Mouse (Mus musculus) lung, embryonic 15.5 days (tissue): Measurements from ENCODE around the gene Creb3l1. TPM values are rescaled to one million over a fixed set of nuclear protein-coding genes. Genes with fewer than 3 reads are reported as not detected.
A peak's percentile ranks its signal among the peaks of the same experiment; 100 is the strongest.

Source experiments
- ATAC-seq: fragments of 200-750 bp; cut with Nextera tagmentation; 2 replicates; pipeline ENCODE4 v1.8.0; 2017; ENCODE audit warnings: moderate number of reproducible peaks, borderline replicate concordance; ENCODE audit not compliant: low FRiP score, low TSS enrichment; ENCODE audit errors: extremely low read depth
- H3K27ac ChIP-seq: fragments of 300-500 bp; sonication (generic); 2 replicates; pipeline ENCODE4 v1.5.1; 2015; ENCODE audit warnings: moderate library complexity, mild to moderate bottlenecking, inconsistent platforms
- H3K27me3 ChIP-seq: fragments of 300-500 bp; sonication (generic); 2 replicates; pipeline ENCODE4 v1.6.1; 2015; ENCODE audit warnings: inconsistent platforms
- H3K36me3 ChIP-seq: fragments of 300-500 bp; sonication (generic); 2 replicates; pipeline ENCODE4 v1.6.1; 2015; ENCODE audit warnings: inconsistent platforms
- H3K4me1 ChIP-seq: fragments of 300-500 bp; sonication (generic); 2 replicates; pipeline ENCODE4 v1.6.1; 2015; ENCODE audit warnings: inconsistent platforms
- H3K4me2 ChIP-seq: fragments of 300-500 bp; sonication (generic); 2 replicates; pipeline ENCODE4 v1.6.1; 2015; ENCODE audit warnings: inconsistent platforms, mild to moderate bottlenecking, moderate library complexity
- H3K4me3 ChIP-seq: fragments of 300-500 bp; sonication (generic); 2 replicates; pipeline ENCODE4 v1.5.1; 2015; ENCODE audit warnings: mild to moderate bottlenecking, inconsistent platforms
- H3K9ac ChIP-seq: fragments of 300-500 bp; sonication (generic); 2 replicates; pipeline ENCODE4 v1.6.1; 2015; ENCODE audit warnings: inconsistent platforms
- H3K9me3 ChIP-seq: fragments of 300-500 bp; sonication (generic); 2 replicates; pipeline ENCODE4 v1.6.1; 2016; ENCODE audit warnings: inconsistent platforms
- WGBS: fragments of 180-500 bp; shearing (Covaris S2); methylation state at CpG from one replicate; pipeline ENCODE4 v1.1.7; 2015; 5-methylcytosine and 5-hydroxymethylcytosine counted together
- polyA plus RNA-seq: library from polyadenylated mRNA; unstranded; fragments of >200 nt; fragmentation: Nextera tagmentation; extraction: Ambion mirVana; gene quantifications from 2 replicates; pipeline ENCODE4 v1.2.1, GENCODE M21; 2015

Creb3l1 gene
- polyA plus RNA-seq, 1 experiment from 2014 or later, result 11.5 TPM

DNA sequence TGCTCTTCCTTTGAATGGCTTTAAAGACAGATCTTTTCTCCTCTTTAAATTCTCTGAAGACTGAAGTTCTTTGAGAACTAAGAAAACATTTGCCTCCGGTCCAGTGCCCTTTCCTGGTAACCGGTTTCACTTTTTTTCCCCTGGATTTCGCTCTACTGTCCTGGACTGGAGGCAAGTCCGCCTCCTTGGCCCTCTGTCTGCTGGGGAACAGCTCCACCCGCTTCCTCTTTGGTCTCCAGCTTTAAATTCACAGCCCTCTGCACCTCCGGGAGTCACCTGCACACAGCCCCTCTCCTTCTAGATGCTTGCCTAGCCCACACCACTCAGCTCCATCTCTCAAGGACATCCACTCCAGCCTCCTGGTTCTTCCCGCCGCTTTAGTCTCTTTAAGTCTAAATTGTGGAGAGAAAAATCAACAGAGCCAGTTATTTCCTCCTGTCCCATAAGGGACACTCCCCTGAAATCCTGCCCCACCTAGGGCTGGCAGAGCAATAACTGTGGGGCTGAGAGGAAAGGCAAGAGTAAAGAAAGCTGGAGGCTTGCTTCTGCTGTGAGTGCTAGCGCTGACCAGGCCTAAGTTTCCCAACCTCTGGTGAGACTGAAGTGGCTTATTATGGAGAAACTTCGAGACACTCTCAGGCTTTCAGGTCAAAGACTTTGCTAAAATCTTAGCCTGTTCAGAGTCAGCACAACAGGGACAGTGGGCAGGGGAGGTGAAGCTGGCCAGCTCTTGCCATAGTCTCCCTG lies 5.3 kb upstream of the Creb3l1 start:
- H3K4me3 ChIP-seq, result no peak overlapping the region
- ATAC-seq, result no peak
- H3K36me3 ChIP-seq, result no peaks in the 10 kb centered on the region
- H3K4me1 ChIP-seq, result peaks cover 14% of the 10 kb centered on the region
- WGBS, result 53% methylated on average over 10 of the region's 10 CpGs
- H3K27ac ChIP-seq, result peak overlapping the region; percentile 46
- H3K9ac ChIP-seq, result no peak overlapping the region
- H3K4me2 ChIP-seq, result no peak overlapping the region
- H3K9me3 ChIP-seq, result no peaks in the 10 kb centered on the region
- H3K27me3 ChIP-seq, result no peaks in the 10 kb centered on the region

DNA sequence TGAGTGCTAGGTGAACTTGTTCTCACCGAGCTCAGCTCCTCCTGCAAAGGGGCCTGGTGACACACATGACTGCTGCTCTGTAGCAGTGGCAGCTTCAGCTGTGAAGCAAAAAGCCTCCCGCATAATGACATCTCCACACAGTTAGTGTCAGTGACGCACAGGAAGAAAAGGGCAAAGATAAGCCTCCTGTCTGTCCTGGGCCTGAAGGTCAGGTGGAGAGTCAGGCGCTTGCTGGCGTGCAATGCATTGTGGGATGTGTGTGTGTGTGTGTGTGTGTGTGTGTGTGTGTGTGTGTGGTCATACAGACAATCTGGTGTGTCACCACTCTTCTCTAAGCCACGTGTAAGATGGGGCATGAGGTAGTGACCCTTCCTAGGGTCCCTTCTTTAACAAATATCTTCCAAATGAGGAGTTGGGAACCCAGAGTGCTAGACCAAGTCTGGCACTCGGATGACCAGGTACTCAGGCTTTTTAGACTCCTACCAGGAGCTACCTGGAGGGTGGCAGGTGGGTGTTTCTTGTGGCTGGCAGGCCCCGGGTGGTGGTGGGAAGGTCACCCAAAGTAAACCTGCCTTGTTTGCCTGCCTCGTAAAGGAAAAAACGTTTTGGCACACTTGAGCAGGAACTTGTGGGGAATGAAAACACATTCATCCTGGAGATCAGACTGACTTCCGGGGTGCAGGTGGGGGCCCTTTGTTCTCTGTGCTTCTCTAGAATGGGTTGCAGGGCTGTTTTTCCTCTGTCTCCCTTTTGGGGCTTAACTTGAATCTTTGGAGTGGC lies 3.7 kb upstream of the Creb3l1 start:
- no peak overlapping the region for H3K27ac ChIP-seq

DNA sequence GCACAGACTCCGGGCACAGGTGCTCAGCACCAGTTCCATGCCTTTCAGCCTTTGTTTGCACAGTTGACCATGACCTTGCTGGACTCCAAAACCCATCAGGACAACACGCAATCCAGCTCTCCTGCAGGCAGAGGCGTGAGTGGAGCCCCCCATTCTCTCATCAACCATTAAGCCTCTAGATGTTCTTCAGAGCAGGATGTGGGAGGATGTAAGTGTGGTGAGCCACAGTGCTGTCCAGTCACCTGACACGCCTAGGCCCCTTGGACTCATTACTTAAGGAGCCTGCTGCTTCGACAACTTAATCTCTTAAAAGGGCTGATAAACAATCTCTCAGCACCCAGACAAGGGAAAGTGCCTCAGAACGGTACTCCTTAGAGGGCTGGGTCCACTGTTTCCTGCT lies 1.7 kb upstream of the Creb3l1 start:
- Histone ChIP-seq H3K9me3 (no peaks in the 10 kb centered on the region), H3K4me2 (no peak overlapping the region), H3K9ac (no peak overlapping the region), H3K4me3 (no peak overlapping the region), H3K4me1 (peaks cover 48% of the 10 kb centered on the region), H3K27me3 (no peaks in the 10 kb centered on the region), H3K27ac (no peak overlapping the region), H3K36me3 (no peaks in the 10 kb centered on the region)
- WGBS, result 54% methylated on average over 6 of the region's 6 CpGs
- ATAC-seq, result no peak

More for the DNA sequence above, 3.7 kb upstream of the Creb3l1 start:
- Histone ChIP-seq H3K4me2 (no peak overlapping the region), H3K27me3 (no peaks in the 10 kb centered on the region), H3K36me3 (no peaks in the 10 kb centered on the region), H3K4me3 (no peak overlapping the region), H3K4me1 (peaks cover 30% of the 10 kb centered on the region), H3K9me3 (no peaks in the 10 kb centered on the region), H3K9ac (no peak overlapping the region)
- ATAC-seq, result no peak
- WGBS, result 33% methylated on average over 11 of the region's 11 CpGs

DNA sequence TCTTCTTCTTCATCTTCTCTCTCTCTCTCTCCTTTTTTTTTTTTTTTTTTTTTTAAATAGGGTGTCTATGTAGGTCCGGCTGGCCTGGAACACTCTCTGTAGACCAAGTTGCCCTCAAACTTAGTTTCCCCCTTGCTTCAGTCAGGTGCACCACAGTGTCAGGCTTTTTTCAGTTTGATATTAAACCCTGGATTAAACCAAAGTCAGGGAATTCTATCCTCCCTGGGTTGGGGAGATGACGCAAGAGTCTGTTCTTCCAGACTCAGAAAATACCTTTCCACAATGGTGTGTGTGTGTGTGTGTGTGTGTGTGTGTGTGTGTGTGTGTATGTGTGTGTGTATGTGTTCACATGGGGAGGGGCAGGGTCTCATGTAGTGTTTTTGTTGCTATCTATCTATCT lies 900 bp upstream of the Creb3l1 start:
- Histone ChIP-seq H3K4me3 (no peak overlapping the region), H3K4me2 (no peak overlapping the region), H3K27me3 (no peaks in the 10 kb centered on the region), H3K4me1 (peaks cover 56% of the 10 kb centered on the region), H3K27ac (no peak overlapping the region), H3K9me3 (no peaks in the 10 kb centered on the region), H3K9ac (no peak overlapping the region), H3K36me3 (no peaks in the 10 kb centered on the region)
- 89% methylated on average over 2 of the region's 2 CpGs for WGBS
- ATAC-seq, result no peak

DNA sequence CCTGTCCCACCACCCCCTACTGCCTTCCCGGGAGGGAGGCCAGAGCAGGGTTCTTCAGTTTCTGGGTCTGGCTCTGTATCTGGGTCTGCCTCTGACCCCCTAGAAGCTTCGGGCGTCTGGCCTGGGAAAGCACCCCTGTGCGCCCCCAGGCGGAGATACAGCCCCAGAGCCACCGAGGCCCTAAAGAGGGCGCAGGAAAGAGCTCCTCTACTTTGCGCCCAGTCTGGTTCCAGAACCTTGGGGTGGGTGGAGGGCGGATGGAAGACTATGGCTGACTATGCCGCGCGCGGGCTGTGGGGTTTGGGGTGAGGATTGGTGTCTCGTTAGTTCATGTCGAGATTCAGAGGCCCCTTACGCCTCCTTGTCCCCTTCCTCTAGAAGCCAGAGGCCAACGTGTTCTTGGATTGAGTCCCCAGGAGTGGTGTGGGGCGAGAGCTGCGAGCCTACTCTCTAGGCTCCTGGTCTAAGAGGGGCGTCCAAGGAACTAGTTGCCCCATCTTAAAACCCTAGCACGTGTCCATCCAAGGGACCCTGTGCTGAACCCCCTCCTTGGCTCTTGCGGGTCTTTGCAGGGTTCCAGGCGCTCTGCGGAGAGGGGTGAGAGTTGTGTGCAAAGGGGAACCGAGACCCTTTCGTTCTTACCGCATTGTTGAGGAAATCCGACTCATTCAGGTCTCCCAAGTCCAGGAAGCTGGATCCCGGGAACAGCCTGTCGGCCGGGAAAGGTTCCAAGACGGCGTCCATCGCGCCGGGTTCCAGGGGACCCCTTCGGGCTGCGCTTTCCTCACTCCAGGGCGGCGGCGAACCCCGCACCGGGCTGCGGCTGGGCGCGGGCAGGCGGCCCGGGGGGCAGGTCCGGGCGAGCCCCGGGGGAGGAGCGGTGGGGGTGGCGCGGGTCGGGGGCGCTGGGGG lies 684 bp downstream of the Creb3l1 start:
- Histone ChIP-seq H3K27ac (peak overlapping the region; percentile 83), H3K9me3 (no peaks in the 10 kb centered on the region), H3K4me2 (peak overlapping the region; percentile 95), H3K4me3 (peak overlapping the region; percentile 70), H3K4me1 (peaks cover 65% of the 10 kb centered on the region), H3K27me3 (no peaks in the 10 kb centered on the region), H3K36me3 (no peaks in the 10 kb centered on the region), H3K9ac (peak overlapping the region; percentile 73)
- WGBS, result 3% methylated on average over 52 of the region's 56 CpGs
- peak; percentile 56 for ATAC-seq

DNA sequence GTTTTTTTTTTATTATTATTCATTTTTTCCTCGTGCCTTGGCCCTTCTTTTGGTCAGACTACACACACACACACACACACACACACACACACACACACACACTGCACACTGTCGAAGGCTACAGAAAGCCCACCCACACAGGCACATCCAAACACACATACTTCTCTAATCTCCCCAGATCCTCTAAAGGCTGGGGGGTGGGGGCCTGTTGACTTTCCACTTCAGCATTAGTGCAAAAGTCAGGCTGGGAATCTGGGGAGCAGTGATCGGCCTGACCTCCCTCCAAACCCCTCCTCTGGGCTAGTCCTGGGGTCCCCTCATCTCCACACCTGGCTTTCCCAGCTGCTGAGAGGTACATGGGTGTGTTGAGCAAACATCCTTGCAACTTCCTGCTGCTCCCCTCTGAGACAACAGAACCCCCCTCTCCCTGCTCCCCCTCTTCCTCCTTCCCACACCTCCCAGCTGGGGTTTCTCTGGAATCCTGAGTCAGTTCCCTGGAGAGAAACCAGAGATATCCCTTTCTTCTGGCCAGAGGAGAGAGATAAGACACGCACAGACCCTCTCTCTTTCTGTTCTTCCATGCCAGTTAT lies 3.5 kb downstream of the Creb3l1 start:
- WGBS, result 7% methylated on average over 4 of the region's 4 CpGs
- Histone ChIP-seq H3K4me2 (peak overlapping the region; percentile 35), H3K4me1 (peaks cover 85% of the 10 kb centered on the region), H3K27me3 (no peaks in the 10 kb centered on the region), H3K36me3 (no peaks in the 10 kb centered on the region), H3K9me3 (no peaks in the 10 kb centered on the region), H3K9ac (no peak overlapping the region), H3K4me3 (no peak overlapping the region), H3K27ac (peak overlapping the region; percentile 74)
- ATAC-seq, result no peak; the same call in 1 of the 2 replicates

DNA sequence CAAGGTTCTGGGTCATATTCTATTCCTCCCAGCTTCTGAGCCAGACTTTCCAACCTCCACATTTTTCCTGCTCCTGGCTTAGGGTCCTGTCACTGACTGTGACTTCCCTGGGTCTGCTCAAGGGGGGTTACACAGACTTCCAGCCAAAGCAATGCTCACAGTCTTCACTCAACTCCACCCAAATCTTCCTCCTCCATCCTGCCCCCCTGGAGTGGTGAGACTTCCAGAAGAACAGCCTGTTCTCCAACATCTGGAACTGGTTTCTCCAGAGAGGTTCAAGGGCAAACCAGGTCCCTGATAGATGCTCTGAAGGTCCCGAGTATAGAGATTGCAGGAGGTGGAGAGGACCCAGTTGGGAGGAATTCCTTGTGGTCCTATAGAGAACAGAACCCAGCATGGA lies 6.9 kb downstream of the Creb3l1 start:
- Histone ChIP-seq H3K27ac (peak overlapping the region; percentile 20; the same call in 1 of the 2 replicates), H3K9me3 (no peaks in the 10 kb centered on the region), H3K4me2 (no peak overlapping the region), H3K27me3 (no peaks in the 10 kb centered on the region), H3K36me3 (no peaks in the 10 kb centered on the region), H3K4me1 (peaks cover 86% of the 10 kb centered on the region), H3K9ac (no peak overlapping the region), H3K4me3 (no peak overlapping the region)
- 48% methylated on average over 1 of the region's 1 CpGs for WGBS
- ATAC-seq, result no peak

DNA sequence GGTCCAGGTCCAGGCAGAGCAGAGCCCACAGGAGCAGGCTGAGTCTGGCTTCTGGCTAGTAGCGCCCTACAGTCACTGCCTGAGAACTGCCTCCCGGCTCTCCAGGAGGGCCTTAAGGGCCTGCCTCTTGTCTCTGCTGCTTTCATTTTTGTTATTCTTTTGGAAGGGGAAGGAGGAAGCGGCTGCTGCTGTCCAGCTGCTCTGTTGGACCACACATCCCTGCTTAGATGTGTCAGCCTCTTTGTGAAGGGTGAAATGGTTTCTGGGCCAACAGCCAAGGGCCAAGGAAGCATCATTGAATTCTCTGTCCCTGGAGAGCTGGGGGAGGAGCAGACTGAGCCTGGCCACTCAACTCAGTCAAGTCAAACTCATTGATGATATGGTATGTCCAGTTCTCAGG lies 7.3 kb downstream of the Creb3l1 start:
- H3K36me3 ChIP-seq, result no peaks in the 10 kb centered on the region
- H3K9me3 ChIP-seq, result no peaks in the 10 kb centered on the region
- WGBS, result 16% methylated on average over 3 of the region's 3 CpGs
- no peaks in the 10 kb centered on the region for H3K27me3 ChIP-seq
- no peak overlapping the region for H3K4me3 ChIP-seq
- no peak overlapping the region for H3K9ac ChIP-seq
- H3K4me2 ChIP-seq, result peak overlapping the region; percentile 26
- peak overlapping the region; percentile 82 for H3K27ac ChIP-seq
- ATAC-seq, result peak; percentile 76
- H3K4me1 ChIP-seq, result peaks cover 86% of the 10 kb centered on the region

DNA sequence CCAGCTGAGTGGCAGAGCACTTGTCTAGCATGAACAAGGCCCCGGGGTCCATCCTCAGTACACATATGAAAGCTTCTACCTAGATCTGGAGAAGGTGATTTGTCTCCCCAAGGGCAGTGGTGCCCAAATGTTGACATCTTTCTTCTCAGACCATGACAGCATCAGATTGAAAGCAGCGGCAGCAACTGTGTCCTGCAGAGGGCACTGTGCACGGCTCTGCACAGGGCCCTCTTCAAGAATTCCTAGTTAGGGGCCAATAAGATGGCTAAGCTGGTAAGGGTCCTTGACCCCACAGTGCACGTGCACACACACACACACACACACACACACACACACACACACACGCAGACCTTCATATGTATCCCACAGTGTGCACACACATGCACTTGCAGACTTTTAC lies 9.4 kb downstream of the Creb3l1 start:
- H3K9me3 ChIP-seq, result no peaks in the 10 kb centered on the region
- H3K27me3 ChIP-seq, result no peaks in the 10 kb centered on the region
- WGBS, result 81% methylated on average over 5 of the region's 5 CpGs
- ATAC-seq, result no peak
- no peaks in the 10 kb centered on the region for H3K36me3 ChIP-seq
- no peak overlapping the region for H3K4me3 ChIP-seq
- H3K4me1 ChIP-seq, result peaks cover 83% of the 10 kb centered on the region
- no peak overlapping the region for H3K4me2 ChIP-seq
- H3K9ac ChIP-seq, result no peak overlapping the region
- no peak overlapping the region for H3K27ac ChIP-seq

DNA sequence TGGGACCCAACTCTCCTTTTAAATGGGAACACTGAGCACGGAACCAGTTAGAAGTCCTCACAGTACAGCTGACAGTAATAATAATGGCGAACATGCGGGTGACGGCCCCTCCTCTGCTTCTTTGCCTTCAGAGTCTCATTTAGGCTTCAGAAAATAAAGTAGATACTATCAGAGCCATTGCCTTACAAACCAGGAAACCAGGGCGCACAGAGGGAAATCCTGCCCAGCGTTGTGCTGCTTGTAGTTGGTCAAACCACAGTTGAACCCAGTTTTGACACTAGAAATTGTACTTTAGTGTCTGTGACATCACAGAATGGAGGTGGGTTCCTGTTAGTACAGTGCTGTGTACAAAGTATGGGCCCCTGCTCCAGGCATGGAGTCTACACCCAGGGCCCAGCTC lies 10.1 kb downstream of the Creb3l1 start:
- Histone ChIP-seq H3K36me3 (no peaks in the 10 kb centered on the region), H3K9me3 (no peaks in the 10 kb centered on the region), H3K4me3 (no peak overlapping the region), H3K4me1 (peaks cover 80% of the 10 kb centered on the region), H3K27ac (no peak overlapping the region), H3K9ac (no peak overlapping the region), H3K4me2 (no peak overlapping the region), H3K27me3 (no peaks in the 10 kb centered on the region)
- WGBS, result 78% methylated on average over 6 of the region's 6 CpGs
- ATAC-seq, result no peak

DNA sequence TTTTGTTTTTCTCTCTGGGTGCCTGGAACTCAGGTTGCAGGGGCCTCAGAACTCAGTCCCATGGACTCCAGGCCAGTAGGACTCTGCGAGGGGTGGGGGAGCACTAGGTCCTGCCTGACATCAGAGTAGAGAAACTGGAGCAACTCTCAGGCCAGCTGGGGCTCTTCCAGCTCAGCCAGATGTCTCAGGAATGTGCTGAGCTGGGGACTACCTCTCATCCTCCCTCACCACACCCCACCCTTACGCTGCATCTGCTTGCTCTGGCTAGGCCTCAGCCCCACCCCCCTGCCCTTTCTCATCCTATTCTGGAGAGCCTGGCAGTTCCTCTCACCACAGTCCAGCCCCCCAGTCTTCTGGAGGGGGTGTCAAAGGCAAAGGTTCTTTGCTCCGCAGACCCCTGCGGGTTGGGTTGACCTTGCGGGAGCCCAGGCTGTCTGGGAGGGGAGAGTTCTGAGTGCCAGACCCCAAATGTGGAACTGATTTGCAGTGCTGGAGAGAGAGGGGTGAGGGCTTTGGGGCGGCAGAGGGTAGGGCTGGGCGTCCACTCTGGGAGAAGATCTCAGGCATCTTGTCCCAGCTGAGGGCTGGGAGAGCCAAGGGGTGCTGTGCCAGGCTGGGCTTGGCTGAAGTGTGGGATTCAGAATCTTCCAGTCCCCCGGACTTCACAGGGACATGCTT lies 11.4 kb downstream of the Creb3l1 start:
- H3K36me3 ChIP-seq, result no peaks in the 10 kb centered on the region
- H3K4me2 ChIP-seq, result peak overlapping the region; percentile 17; the same call in 1 of the 2 replicates
- no peaks in the 10 kb centered on the region for H3K9me3 ChIP-seq
- 24% methylated on average over 8 of the region's 8 CpGs for WGBS
- peak overlapping the region; percentile 84 for H3K27ac ChIP-seq
- peaks cover 75% of the 10 kb centered on the region for H3K4me1 ChIP-seq
- peak; percentile 72 for ATAC-seq
- no peak overlapping the region; the same call in 1 of the 2 replicates for H3K9ac ChIP-seq
- H3K27me3 ChIP-seq, result no peaks in the 10 kb centered on the region
- H3K4me3 ChIP-seq, result no peak overlapping the region
